Mouse (Mus musculus) cortical plate, adult 2 months (tissue): Measurements from ENCODE around the gene Ccdc33.

Source experiments
- CTCF ChIP-seq: fragments of 200-500 bp; IDR thresholded peaks from 2 replicates; pipeline ENCODE4 v1.5.1; 2011; ENCODE audit warnings: mild to moderate bottlenecking, control low read depth, low read length; ENCODE audit not compliant: insufficient read depth; ENCODE audit errors: extremely low read depth
- POLR2A ChIP-seq: fragments of 200-500 bp; IDR thresholded peaks from 2 replicates; pipeline ENCODE4 v1.6.1; 2011; ENCODE audit warnings: mild to moderate bottlenecking, low read length, control low read depth; ENCODE audit not compliant: insufficient read depth; ENCODE audit errors: extremely low read depth

GRCm38 (mm10) chr9:58086203-58086602, 32.4 kb downstream of the Ccdc33 start:
- no peak for TF ChIP-seq POLR2A
- no peak for TF ChIP-seq CTCF
